Mouse (Mus musculus) neural tube, embryonic 12.5 days (tissue): ENCODE measurements around the gene Brat1. TPM values are rescaled to one million over a fixed set of nuclear protein-coding genes. Genes with fewer than 3 reads are reported as not detected.

Experiments used
- ATAC-seq: fragments of 200-750 bp; cut with Nextera tagmentation; 2 replicates; pipeline ENCODE4 v1.8.0; 2017; ENCODE audit warnings: low read depth, mild to moderate bottlenecking, moderate TSS enrichment, moderate library complexity; ENCODE audit not compliant: low FRiP score
- H3K27ac ChIP-seq: fragments of 300-500 bp; sonication (generic); 2 replicates; pipeline ENCODE4 v1.5.1; 2016
- H3K27me3 ChIP-seq: fragments of 300-500 bp; sonication (generic); replicated peaks from 2 replicates; pipeline ENCODE4 v1.6.1; 2016; ENCODE audit warnings: mild to moderate bottlenecking
- H3K36me3 ChIP-seq: fragments of 300-500 bp; sonication (generic); 2 replicates; pipeline ENCODE4 v1.6.1; 2016; ENCODE audit warnings: mild to moderate bottlenecking
- H3K4me1 ChIP-seq: fragments of 300-500 bp; sonication (generic); 2 replicates; pipeline ENCODE4 v1.6.1; 2016
- H3K4me2 ChIP-seq: fragments of 300-500 bp; sonication (generic); replicated peaks from 2 replicates; pipeline ENCODE4 v1.6.1; 2016; ENCODE audit warnings: mild to moderate bottlenecking
- H3K4me3 ChIP-seq: fragments of 300-500 bp; sonication (generic); 2 replicates; pipeline ENCODE4 v1.5.1; 2016
- H3K9ac ChIP-seq: fragments of 300-500 bp; sonication (generic); 2 replicates; pipeline ENCODE4 v1.6.1; 2016; ENCODE audit warnings: mild to moderate bottlenecking
- H3K9me3 ChIP-seq: fragments of 300-500 bp; sonication (generic); 2 replicates; pipeline ENCODE4 v1.6.1; 2016; ENCODE audit warnings: mild to moderate bottlenecking
- WGBS: fragments of 180-500 bp; shearing (Covaris S2); methylation state at CpG from one replicate; pipeline ENCODE4 v1.1.7; 2016; 5-methylcytosine and 5-hydroxymethylcytosine counted together
- polyA plus RNA-seq: library from polyadenylated mRNA; unstranded; fragments of >200 nt; fragmentation: Nextera tagmentation; extraction: Ambion mirVana; gene quantifications from 2 replicates; pipeline ENCODE4 v1.2.1, GENCODE M21; 2016

Brat1 gene
- polyA plus RNA-seq, 1 experiment from 2014 or later: 25.2 TPM

DNA sequence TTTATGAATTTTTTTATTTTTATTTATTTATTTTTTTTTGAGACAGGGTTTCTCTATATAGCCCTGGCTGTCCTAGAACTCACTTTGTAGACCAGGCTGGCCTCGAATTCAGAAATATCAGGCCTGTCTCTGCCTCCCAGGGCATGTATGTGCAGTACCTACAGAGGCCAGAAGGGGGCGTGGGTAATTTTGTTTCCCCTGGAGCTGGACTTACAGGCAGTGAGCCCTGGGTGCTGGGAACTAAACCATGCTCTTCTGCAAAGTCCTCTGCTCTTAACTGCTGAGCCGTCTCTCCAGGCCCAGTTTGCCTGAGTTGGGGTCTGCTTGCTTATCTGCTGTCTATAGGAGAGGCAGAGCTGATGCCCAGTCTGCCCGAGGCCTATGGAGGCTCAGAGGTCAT, 27.4 kb downstream of the Brat1 start:
- ATAC-seq: no peak
- Histone ChIP-seq H3K4me2 (no peak overlapping the region), H3K27me3 (peaks cover 27% of the 10 kb centered on the region), H3K27ac (no peak overlapping the region), H3K9me3 (0 out of 2 replicates have a peak, but pooled peaks cover 6% of the 10 kb centered on the region), H3K9ac (no peak overlapping the region), H3K4me1 (peaks cover 8% of the 10 kb centered on the region), H3K36me3 (no peaks in the 10 kb centered on the region), H3K4me3 (no peak overlapping the region)
- WGBS: 67% methylated on average over 4 of the region's 4 CpGs

DNA sequence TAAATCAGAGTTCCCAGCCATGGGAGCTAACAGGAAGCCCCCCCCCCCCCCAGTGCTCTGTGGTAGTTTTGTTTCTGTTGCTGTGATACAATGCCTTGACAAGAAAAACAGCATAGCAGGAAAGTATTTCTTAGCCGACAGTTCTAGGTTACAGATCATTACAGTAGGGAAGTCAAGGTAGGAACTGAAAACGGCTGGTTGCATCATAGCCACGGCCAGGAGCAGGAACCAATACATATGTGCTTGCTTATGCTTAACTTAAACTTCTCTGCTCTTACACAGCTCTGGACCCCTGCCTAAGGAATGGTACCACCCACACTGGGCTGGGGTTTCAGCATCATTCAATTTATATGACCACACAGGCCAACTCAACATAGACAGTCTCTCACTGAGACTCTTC, 28.5 kb downstream of the Brat1 start:
- H3K9me3 ChIP-seq: 0 out of 2 replicates have a peak, but pooled peaks cover 6% of the 10 kb centered on the region
- ATAC-seq: no peak
- no peak overlapping the region for H3K9ac ChIP-seq
- H3K27ac ChIP-seq: no peak overlapping the region
- 82% methylated on average over 3 of the region's 3 CpGs for WGBS
- H3K36me3 ChIP-seq: no peaks in the 10 kb centered on the region
- no peak overlapping the region for H3K4me3 ChIP-seq
- no peak overlapping the region for H3K4me2 ChIP-seq
- peaks cover 28% of the 10 kb centered on the region for H3K27me3 ChIP-seq
- peaks cover 8% of the 10 kb centered on the region for H3K4me1 ChIP-seq

DNA sequence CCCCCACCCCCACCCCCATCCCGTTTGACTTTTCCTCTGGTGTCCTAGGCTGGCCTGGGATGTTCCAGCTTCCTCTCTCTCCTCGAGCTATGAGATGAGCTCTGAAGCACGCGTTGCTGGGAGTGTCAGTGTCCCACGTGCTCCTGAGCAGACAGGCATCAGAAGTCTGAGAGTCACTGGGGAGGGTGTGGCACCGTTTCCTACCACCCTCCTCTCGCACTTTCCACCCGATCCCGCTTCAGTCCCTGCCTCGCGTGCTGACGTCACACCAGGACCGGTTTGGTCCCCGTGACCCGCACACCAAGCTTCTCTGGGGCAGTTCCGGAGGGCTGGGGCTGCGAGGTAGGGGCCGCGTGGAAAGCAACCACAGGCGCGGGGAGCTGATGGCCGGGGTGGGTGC, 30.5 kb downstream of the Brat1 start:
- peaks cover 8% of the 10 kb centered on the region for H3K4me1 ChIP-seq
- peak overlapping the region; percentile 58 for H3K4me2 ChIP-seq
- no peaks in the 10 kb centered on the region for H3K36me3 ChIP-seq
- H3K9me3 ChIP-seq: 0 out of 2 replicates have a peak, but pooled peaks cover 6% of the 10 kb centered on the region
- peak; percentile 33; the same call in 1 of the 2 replicates for ATAC-seq
- peak overlapping the region; percentile 26; the same call in 1 of the 2 replicates for H3K4me3 ChIP-seq
- no peak overlapping the region for H3K27ac ChIP-seq
- peaks cover 28% of the 10 kb centered on the region for H3K27me3 ChIP-seq
- under 1% methylated on average over 22 of the region's 22 CpGs for WGBS
- peak overlapping the region; percentile 40; the same call in 1 of the 2 replicates for H3K9ac ChIP-seq

DNA sequence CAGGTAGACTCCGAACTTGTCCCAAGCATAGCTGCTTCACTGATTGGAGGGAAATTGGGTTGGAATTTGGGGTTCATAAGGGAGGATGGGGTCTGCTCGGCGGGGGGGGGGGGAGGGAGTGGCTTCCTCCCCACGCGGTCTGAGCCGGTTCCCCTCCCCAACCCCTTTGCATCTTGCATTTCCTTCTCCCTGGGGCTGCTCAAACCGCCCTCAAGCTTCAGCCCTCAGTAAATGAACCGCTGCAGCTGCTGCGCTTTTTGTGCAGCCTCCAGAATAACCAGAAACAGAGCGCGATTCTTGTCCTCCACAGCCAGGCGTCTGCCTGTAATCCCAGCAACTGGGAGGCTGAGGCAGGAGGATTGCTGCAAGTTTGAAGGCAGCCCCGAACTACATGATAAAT, 31.4 kb downstream of the Brat1 start:
- Histone ChIP-seq H3K9ac (no peak overlapping the region), H3K9me3 (0 out of 2 replicates have a peak, but pooled peaks cover 6% of the 10 kb centered on the region), H3K4me3 (no peak overlapping the region), H3K4me2 (peak overlapping the region; percentile 58; the same call in 1 of the 2 replicates), H3K27me3 (peaks cover 28% of the 10 kb centered on the region), H3K4me1 (peaks cover 8% of the 10 kb centered on the region), H3K36me3 (no peaks in the 10 kb centered on the region), H3K27ac (no peak overlapping the region)
- ATAC-seq: no peak
- 23% methylated on average over 13 of the region's 13 CpGs for WGBS

DNA sequence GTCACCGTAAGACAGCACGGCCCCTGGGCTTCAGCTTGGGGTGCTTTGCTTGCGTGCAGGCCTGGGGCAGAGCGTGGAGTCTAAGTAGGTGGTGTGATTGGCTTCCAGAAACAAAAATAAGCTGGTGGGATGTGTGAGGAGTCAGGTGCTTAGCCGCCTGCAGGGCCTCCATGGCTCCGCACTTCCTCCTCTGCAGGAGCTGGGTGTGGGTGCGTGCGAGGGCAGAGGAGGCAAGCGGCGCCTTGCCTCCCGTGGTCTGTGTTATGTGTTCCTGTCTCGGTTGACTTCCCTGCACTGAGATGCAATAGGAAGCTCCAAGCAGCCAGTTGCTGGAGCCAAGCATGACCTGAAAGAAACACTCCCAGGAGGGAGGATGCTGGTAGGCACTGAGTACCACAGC, 35.0 kb downstream of the Brat1 start:
- WGBS: 84% methylated on average over 12 of the region's 12 CpGs
- Histone ChIP-seq H3K4me1 (peaks cover 8% of the 10 kb centered on the region), H3K27me3 (peaks cover 25% of the 10 kb centered on the region), H3K9me3 (0 out of 2 replicates have a peak, but pooled peaks cover 6% of the 10 kb centered on the region), H3K36me3 (no peaks in the 10 kb centered on the region), H3K4me2 (no peak overlapping the region), H3K27ac (no peak overlapping the region), H3K4me3 (no peak overlapping the region), H3K9ac (no peak overlapping the region)
- ATAC-seq: no peak

DNA sequence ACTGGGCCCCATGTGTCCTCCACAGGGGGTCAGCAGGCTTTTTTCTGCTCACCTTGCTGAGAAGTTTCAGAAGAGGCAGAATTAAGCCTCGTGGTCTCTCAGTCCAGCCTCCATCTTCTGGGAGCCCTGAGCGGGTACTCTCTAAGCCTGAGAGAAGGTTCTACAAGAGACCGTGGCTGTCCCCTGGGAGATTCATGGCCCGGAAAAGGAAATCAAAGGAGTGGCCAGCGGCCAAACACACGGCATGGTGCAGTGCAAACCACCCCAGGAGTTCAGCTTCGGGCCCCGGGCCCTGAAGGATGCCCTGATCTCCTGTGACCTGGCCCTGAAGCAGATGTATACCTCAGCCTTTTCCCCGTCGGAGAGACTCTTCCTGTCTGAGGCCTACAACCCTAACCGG, 36.2 kb downstream of the Brat1 start:
- Histone ChIP-seq H3K9ac (no peak overlapping the region), H3K4me2 (no peak overlapping the region), H3K4me3 (no peak overlapping the region), H3K27me3 (peaks cover 12% of the 10 kb centered on the region), H3K36me3 (no peaks in the 10 kb centered on the region), H3K9me3 (0 out of 2 replicates have a peak, but pooled peaks cover 5% of the 10 kb centered on the region), H3K27ac (no peak overlapping the region), H3K4me1 (no peaks in the 10 kb centered on the region; the same call in 1 of the 2 replicates)
- WGBS: 76% methylated on average over 11 of the region's 11 CpGs
- ATAC-seq: no peak

DNA sequence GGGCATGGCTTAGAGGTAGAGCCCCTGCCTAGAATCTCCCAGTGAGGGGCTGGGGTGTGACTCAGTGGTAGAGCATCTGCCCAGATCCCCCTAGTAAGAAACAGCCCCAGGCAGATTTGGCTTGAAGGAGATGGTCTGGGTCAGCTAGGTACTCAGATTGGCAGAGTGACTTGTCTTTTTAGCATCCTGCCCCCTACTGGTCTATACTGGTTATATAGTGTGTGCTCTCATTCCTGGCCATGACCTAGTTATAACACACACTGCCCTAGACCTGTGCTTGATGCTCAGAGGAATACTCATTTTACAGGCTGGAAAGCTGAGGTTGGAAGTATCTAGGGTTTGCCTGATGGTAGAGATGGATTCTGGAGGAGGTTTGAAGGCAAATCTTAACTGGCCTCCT, 37.1 kb downstream of the Brat1 start:
- H3K27ac ChIP-seq: no peak overlapping the region
- no peak overlapping the region for H3K9ac ChIP-seq
- H3K9me3 ChIP-seq: no peaks in the 10 kb centered on the region
- ATAC-seq: no peak
- no peak overlapping the region for H3K4me2 ChIP-seq
- no peaks in the 10 kb centered on the region; the same call in 1 of the 2 replicates for H3K4me1 ChIP-seq
- H3K27me3 ChIP-seq: peaks cover 4% of the 10 kb centered on the region
- H3K4me3 ChIP-seq: no peak overlapping the region
- no peaks in the 10 kb centered on the region for H3K36me3 ChIP-seq

DNA sequence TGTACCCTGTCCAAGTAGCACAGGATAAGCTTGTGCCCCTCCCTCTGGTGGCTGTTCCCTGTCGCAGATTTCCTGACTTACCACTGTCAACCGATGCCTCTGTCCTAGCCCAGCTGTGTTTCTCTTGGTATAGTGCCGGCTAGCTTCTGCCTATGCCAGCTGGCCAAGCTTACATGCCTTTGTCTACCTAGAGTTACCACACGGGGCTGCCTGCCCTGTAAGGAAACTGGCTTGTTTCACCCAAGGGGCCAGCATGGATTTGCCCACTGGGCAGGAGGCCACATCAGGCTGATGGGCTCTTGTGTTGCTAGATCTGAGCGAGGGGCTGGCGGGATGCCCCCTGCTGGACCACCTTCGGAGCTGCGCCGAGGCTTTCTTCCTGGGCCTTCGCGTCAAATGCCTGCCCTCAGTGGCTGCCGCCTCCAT, 38.9 kb downstream of the Brat1 start:
- H3K4me2 ChIP-seq: no peak overlapping the region
- H3K9me3 ChIP-seq: no peaks in the 10 kb centered on the region
- no peak overlapping the region for H3K9ac ChIP-seq
- WGBS: 32% methylated on average over 12 of the region's 12 CpGs
- no peaks in the 10 kb centered on the region for H3K36me3 ChIP-seq
- H3K27me3 ChIP-seq: no peaks in the 10 kb centered on the region
- no peak for ATAC-seq
- no peak overlapping the region for H3K27ac ChIP-seq
- H3K4me3 ChIP-seq: no peak overlapping the region
- peaks cover under 1% of the 10 kb centered on the region; the same call in 1 of the 2 replicates for H3K4me1 ChIP-seq

DNA sequence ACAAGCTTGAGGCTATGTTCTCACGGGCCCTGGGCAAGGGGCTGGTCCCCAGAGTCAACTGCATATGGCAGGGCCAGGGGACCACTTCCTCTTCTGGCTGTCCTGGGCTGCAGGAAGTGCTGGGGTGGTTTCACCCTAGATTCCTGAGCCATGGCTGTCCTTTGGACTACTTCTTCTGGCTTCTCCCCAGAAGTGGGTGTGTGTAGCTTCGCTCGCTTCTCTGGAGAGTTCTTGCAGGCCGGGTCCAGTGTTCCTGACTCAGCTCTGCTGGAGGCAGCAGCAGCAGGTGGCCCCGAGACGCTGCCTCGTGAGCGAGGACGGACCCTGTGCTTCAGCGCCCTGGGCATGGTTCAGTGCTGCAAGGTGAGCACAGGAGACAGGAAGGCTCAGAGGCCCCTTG, 43.6 kb downstream of the Brat1 start:
- Histone ChIP-seq H3K36me3 (no peaks in the 10 kb centered on the region), H3K27ac (no peak overlapping the region), H3K9me3 (peaks cover 5% of the 10 kb centered on the region; the same call in 1 of the 2 replicates), H3K9ac (no peak overlapping the region), H3K4me3 (no peak overlapping the region), H3K4me2 (no peak overlapping the region), H3K27me3 (no peaks in the 10 kb centered on the region), H3K4me1 (peaks cover 3% of the 10 kb centered on the region; the same call in 1 of the 2 replicates)
- ATAC-seq: no peak
- 89% methylated on average over 10 of the region's 10 CpGs for WGBS

DNA sequence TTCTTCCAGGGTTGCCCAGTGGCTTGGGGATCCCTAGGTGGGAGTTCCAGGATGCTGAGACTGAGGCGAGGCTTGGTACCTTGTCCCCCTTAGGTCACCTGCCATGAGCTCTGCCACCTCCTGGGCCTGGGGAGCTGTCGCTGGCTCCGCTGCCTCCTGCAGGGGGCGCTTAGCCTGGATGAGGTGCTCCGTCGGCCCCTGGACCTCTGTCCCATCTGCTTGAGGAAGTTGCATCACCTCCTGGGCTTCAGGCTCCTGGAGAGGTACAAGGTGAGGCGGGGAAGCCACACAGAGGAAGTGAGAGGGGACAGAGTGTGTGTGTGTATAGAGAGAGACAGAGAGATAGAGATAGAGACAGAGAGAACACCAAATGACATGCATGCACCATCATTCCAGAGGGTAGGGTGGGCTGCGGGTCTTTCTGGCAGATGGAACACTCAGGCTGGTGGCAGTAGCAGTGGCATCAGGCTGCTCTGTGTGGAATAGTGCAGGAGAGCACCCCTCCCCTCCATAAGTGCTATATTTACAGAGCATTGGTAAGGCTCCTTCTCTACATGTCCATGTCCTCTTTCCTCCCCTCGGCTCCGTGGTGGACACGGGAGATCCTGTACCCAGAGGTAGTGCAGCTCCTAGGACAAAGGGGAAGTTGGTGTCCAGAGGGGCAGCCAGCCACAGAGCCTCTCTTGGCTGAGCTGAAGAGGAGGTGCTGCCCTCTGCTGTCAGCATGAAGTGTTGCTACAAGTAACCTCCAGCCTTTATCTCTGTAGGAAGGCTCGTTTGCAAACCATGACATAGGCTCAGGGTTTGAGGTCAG, 44.5 kb downstream of the Brat1 start:
- 22% methylated on average over 12 of the region's 12 CpGs for WGBS
- no peak overlapping the region for H3K27ac ChIP-seq
- H3K4me2 ChIP-seq: peak overlapping the region; percentile 43
- peak overlapping the region; percentile 39; the same call in 1 of the 2 replicates for H3K9ac ChIP-seq
- no peaks in the 10 kb centered on the region for H3K27me3 ChIP-seq
- peaks cover 5% of the 10 kb centered on the region; the same call in 1 of the 2 replicates for H3K9me3 ChIP-seq
- ATAC-seq: peak; percentile 62
- H3K36me3 ChIP-seq: no peaks in the 10 kb centered on the region
- 0 out of 2 replicates have a peak, but pooled peaks cover 3% of the 10 kb centered on the region for H3K4me1 ChIP-seq
- peak overlapping the region; percentile 23; the same call in 1 of the 2 replicates for H3K4me3 ChIP-seq

DNA sequence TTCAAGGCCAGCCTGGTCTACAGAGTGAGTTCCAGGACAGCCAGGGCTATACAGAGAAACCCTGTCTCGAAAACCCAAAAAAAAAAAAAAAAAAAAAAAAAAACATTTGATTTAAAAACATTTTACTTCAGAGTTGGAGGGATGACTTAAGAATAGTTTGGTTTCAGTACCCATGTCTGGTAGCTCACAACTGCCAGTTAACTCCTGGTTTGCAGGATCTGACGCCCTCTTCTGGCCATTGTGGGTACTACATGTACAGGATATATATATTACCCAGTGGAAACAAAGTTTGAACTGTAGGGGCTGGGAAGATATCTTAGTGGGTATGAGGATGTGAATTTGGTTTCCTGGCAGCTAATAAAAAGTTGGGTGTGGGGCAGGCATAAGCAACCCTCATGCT, 46.1 kb downstream of the Brat1 start:
- WGBS: 0% methylated on average over 1 of the region's 2 CpGs
- no peak overlapping the region for H3K27ac ChIP-seq
- 0 out of 2 replicates have a peak, but pooled peaks cover 3% of the 10 kb centered on the region for H3K4me1 ChIP-seq

DNA sequence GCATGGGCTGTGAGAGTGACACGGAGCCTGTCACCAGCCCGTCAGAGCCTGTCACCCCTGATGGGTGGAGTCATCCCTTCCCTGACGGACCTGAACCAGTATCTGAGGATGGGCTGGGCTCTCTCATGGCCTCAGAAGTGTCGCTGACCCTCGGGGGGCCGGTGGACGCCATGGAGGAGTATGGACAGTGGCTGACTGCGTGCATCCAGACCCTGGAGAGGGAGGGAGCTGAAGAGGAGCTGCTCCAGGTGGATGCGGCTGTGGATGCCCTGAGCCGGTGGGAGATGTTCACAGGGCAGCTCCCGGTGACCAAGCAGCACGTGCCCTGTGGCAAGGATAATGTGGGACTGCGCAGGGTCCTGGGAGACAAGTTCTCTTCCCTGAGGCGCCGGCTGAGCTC, 47.2 kb downstream of the Brat1 start:
- Histone ChIP-seq H3K27ac (no peak overlapping the region), H3K36me3 (no peaks in the 10 kb centered on the region), H3K4me2 (no peak overlapping the region), H3K4me3 (no peak overlapping the region), H3K9me3 (peaks cover 5% of the 10 kb centered on the region; the same call in 1 of the 2 replicates), H3K4me1 (0 out of 2 replicates have a peak, but pooled peaks cover 3% of the 10 kb centered on the region), H3K27me3 (no peaks in the 10 kb centered on the region), H3K9ac (no peak overlapping the region)
- no peak for ATAC-seq
- WGBS: 93% methylated on average over 15 of the region's 15 CpGs

More for the DNA sequence above, 46.1 kb downstream of the Brat1 start:
- ATAC-seq: no peak
- peaks cover 5% of the 10 kb centered on the region; the same call in 1 of the 2 replicates for H3K9me3 ChIP-seq
- H3K4me2 ChIP-seq: no peak overlapping the region
- H3K9ac ChIP-seq: no peak overlapping the region
- no peak overlapping the region for H3K4me3 ChIP-seq
- no peaks in the 10 kb centered on the region for H3K36me3 ChIP-seq
- H3K27me3 ChIP-seq: no peaks in the 10 kb centered on the region
